Comparison of ENCODE assay signal across 21 mouse cellular contexts in genomic region chr19:3924868-3925267, GRCm38 (mm10). TPM values are rescaled to one million over a fixed set of nuclear protein-coding genes. Genes with fewer than 3 reads are reported as not detected.
"Had no signal": no experiment of that assay in that cellular context is flagged by ENCODE, and none has a peak within 500 bp of the region (broad histone marks: within the 10 kb centered on the region; RNA-seq: fewer than 3 reads in every experiment).

No protein-coding gene starts in this region.

- ATAC-seq: intestine, embryonic 16.5 days; lung, postnatal 0 days; midbrain, embryonic 13.5 days had no signal

- H3K9ac ChIP-seq: liver, embryonic 13.5 days; lung, embryonic 14.5 days; midbrain, embryonic 13.5 days; neural tube, embryonic 12.5 days; neural tube, embryonic 15.5 days; stomach, embryonic 15.5 days had no signal

- H3K4me3 ChIP-seq: layer of hippocampus, adult 2 months; left cerebral cortex, adult 2 months; liver, embryonic 13.5 days; midbrain, embryonic 10.5 days; midbrain, embryonic 13.5 days; neural tube, embryonic 12.5 days; neural tube, embryonic 15.5 days; stomach, embryonic 15.5 days had no signal

- H3K27me3 ChIP-seq: liver, embryonic 13.5 days; midbrain, embryonic 13.5 days; neural tube, embryonic 12.5 days; neural tube, embryonic 15.5 days; stomach, embryonic 15.5 days had no signal

- H3K36me3 ChIP-seq: liver, embryonic 13.5 days; midbrain, embryonic 10.5 days; midbrain, embryonic 13.5 days; neural tube, embryonic 12.5 days; neural tube, embryonic 15.5 days; stomach, embryonic 15.5 days had no signal

- H3K4me2 ChIP-seq: liver, embryonic 13.5 days; lung, embryonic 14.5 days; midbrain, embryonic 13.5 days; neural tube, embryonic 12.5 days; neural tube, embryonic 15.5 days; stomach, embryonic 15.5 days had no signal

- H3K27ac ChIP-seq: layer of hippocampus, adult 2 months; left cerebral cortex, adult 2 months; liver, embryonic 13.5 days; midbrain, embryonic 13.5 days; neural tube, embryonic 12.5 days; neural tube, embryonic 15.5 days had no signal

- H3K9me3 ChIP-seq: liver, embryonic 13.5 days; midbrain, embryonic 10.5 days; midbrain, embryonic 13.5 days; neural tube, embryonic 12.5 days; neural tube, embryonic 15.5 days; stomach, embryonic 15.5 days had no signal

- DNase-seq: kidney, adult 2 months; layer of hippocampus, adult 9-11 months; liver, embryonic 13.5 days; lung, embryonic 14.5 days; right cerebral cortex, adult 18-20 months; right cerebral cortex, postnatal 14 days; thymus, postnatal 25 days had no signal

RNA-seq across cellular contexts. Expression of gene Aldh3b3, which starts 33.6 kb away (rescaled TPM):
- total RNA-seq: layer of hippocampus, adult 2 months; layer of hippocampus, postnatal 25 days; left cerebral cortex, postnatal 10 days; midbrain, postnatal 0 days had no signal
- polyA plus RNA-seq: intestine, embryonic 16.5 days; kidney, embryonic 14.5 days; limb, embryonic 11.5 days; liver, embryonic 13.5 days; lung, embryonic 14.5 days; midbrain, embryonic 10.5 days; midbrain, embryonic 13.5 days; midbrain, postnatal 0 days; neural tube, embryonic 12.5 days; neural tube, embryonic 15.5 days had no signal
